Mouse (Mus musculus) midbrain, embryonic 10.5 days (tissue): ENCODE results near the gene Mif4gd. TPM values are rescaled to one million over a fixed set of nuclear protein-coding genes. Genes with fewer than 3 reads are reported as not detected.

Experiments
- DNase-seq: peaks from one replicate; pipeline ENCODE4 v3.0.0-alpha.2; 2017; ENCODE audit warnings: low spot score
- H3K27ac ChIP-seq: fragments of 300-500 bp; sonication (generic); replicated peaks from 2 replicates; pipeline ENCODE4 v1.5.1; 2016; ENCODE audit warnings: mild to moderate bottlenecking
- H3K27me3 ChIP-seq: fragments of 300-500 bp; sonication (generic); 2 replicates; pipeline ENCODE4 v1.6.1; 2016; ENCODE audit warnings: low read depth, mild to moderate bottlenecking; ENCODE audit not compliant: poor library complexity, severe bottlenecking
- H3K36me3 ChIP-seq: fragments of 300-500 bp; sonication (generic); 2 replicates; pipeline ENCODE4 v1.6.1; 2016; ENCODE audit warnings: mild to moderate bottlenecking, moderate library complexity
- H3K4me1 ChIP-seq: fragments of 300-500 bp; sonication (generic); 2 replicates; pipeline ENCODE4 v1.6.1; 2016
- H3K4me3 ChIP-seq: fragments of 300-500 bp; sonication (generic); 2 replicates; pipeline ENCODE4 v1.5.1; 2016; ENCODE audit warnings: mild to moderate bottlenecking, moderate library complexity
- H3K9me3 ChIP-seq: fragments of 300-500 bp; sonication (generic); replicated peaks from 2 replicates; pipeline ENCODE4 v1.6.1; 2016; ENCODE audit warnings: mild to moderate bottlenecking
- WGBS: fragments of 180-500 bp; shearing (Covaris S2); methylation state at CpG from one replicate; pipeline ENCODE4 v1.1.7; 2016; 5-methylcytosine and 5-hydroxymethylcytosine counted together
- polyA plus RNA-seq: library from polyadenylated mRNA; unstranded; fragments of >200 nt; fragmentation: Nextera tagmentation; extraction: Ambion mirVana; gene quantifications from 2 replicates; pipeline ENCODE4 v1.2.1, GENCODE M21; 2016

Mif4gd gene
- polyA plus RNA-seq, 1 experiment from 2014 or later, result 20.6 TPM

DNA sequence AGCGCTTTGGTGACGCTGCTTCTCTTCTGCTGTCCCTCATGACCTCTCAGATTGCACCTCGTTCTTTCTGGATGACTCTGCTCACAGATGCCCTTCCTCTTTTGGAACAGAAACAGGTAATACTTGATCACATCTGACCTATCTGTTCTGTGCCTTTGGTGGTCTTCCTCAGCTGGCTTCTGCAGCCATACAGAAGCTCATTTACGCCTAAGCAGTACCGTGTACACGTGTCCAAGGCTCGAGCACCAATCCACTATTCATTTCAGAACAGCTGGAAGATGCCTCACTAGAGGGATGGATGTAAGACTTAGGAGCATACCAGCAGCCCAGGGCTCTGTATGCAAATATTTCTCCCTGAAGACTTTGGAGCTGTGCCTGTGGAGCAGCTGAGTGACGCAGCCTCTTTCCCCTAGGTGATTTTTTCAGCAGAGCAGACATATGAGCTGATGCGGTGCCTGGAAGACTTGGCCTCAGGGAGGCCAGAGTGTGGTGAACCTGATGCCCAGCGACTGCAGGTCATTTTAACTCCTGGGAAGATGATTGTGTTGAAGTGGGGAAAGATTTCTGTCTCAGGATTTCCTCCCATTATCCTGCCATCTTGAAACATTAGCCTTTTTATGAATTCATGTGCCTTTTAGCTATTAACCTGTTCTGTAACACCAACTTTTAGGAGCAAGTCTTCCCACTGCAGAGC is 29.7 kb downstream of the Mif4gd start:
- Histone ChIP-seq H3K36me3 (peaks cover 98% of the 10 kb centered on the region), H3K27me3 (no peaks in the 10 kb centered on the region), H3K9me3 (no peaks in the 10 kb centered on the region), H3K4me1 (no peaks in the 10 kb centered on the region), H3K4me3 (no peak overlapping the region), H3K27ac (no peak overlapping the region)
- no peak for DNase-seq
- 90% methylated on average over 10 of the region's 10 CpGs for WGBS

- no peaks in the 10 kb centered on the region for H3K4me1 ChIP-seq
- H3K9me3 ChIP-seq, result no peaks in the 10 kb centered on the region
- DNase-seq, result no peak
- no peaks in the 10 kb centered on the region for H3K27me3 ChIP-seq
- H3K27ac ChIP-seq, result no peak overlapping the region
- peaks cover 85% of the 10 kb centered on the region for H3K36me3 ChIP-seq
- H3K4me3 ChIP-seq, result no peak overlapping the region
Observed at GRCm38 (mm10) chr11:115579080-115579479, 33.7 kb downstream of the Mif4gd start.

- H3K9me3 ChIP-seq, result no peaks in the 10 kb centered on the region
- H3K4me3 ChIP-seq, result peak overlapping the region; percentile 82
- H3K36me3 ChIP-seq, result peaks cover 44% of the 10 kb centered on the region
- DNase-seq, result no peak
- WGBS, result 26% methylated on average over 7 of the region's 7 CpGs
- no peaks in the 10 kb centered on the region for H3K27me3 ChIP-seq
- peaks cover 22% of the 10 kb centered on the region for H3K4me1 ChIP-seq
- H3K27ac ChIP-seq, result peak overlapping the region; percentile 100
Observed at GRCm38 (mm10) chr11:115564961-115565360, 47.8 kb downstream of the Mif4gd start.

GRCm38 (mm10) chr11:115564064-115564809 is 48.5 kb downstream of the Mif4gd start, which contains the start of gene Nup85:
Gene Nup85, plus strand, starts transcription at chr11:115564434.
- Histone ChIP-seq H3K27ac (peak within 1 kb of the TSS; percentile 100), H3K4me3 (peak within 1 kb of the TSS; percentile 82), H3K4me1 (peaks cover 22% of the 10 kb centered on the region), H3K27me3 (no peaks in the 10 kb centered on the region), H3K36me3 (peaks cover 37% of the 10 kb centered on the region), H3K9me3 (no peaks in the 10 kb centered on the region)
- DNase-seq, result peak; percentile 97
- WGBS, result under 1% methylated on average over 42 of the region's 42 CpGs

DNA sequence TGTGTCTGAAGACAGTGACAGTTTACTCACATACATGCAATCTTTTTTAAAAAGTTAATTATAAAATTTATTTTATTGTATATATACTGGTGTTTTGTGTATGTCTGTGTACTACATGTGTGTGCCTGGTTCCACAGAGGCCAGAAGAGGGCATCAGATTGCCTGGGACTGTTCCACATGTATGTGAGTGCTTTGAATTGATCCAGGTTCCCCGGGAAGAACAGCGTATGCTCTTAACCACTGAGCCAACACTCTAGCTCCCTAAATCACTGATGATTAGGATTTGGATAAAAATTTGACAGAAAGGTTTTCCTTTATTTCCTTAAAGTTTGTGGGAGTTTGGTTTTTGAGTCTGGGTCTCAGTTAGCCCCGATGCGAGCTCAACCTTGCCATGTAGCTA is 49.4 kb downstream of the Mif4gd start:
- no peaks in the 10 kb centered on the region for H3K9me3 ChIP-seq
- H3K36me3 ChIP-seq, result peaks cover 28% of the 10 kb centered on the region
- peaks cover 22% of the 10 kb centered on the region for H3K4me1 ChIP-seq
- peak overlapping the region; percentile 82 for H3K4me3 ChIP-seq
- 60% methylated on average over 4 of the region's 4 CpGs for WGBS
- no peaks in the 10 kb centered on the region for H3K27me3 ChIP-seq
- peak overlapping the region; percentile 100 for H3K27ac ChIP-seq
- DNase-seq, result no peak

Other genes starting within 250 kb of the Mif4gd start
- 12.1 and 18.1 TPM in 2 replicates for gene Hid1, start 245.2 kb downstream of the Mif4gd start, polyA plus RNA-seq
- 16.1 and 19.7 TPM in 2 replicates for gene Cdr2l, start 231.1 kb downstream of the Mif4gd start, polyA plus RNA-seq
- gene Mrpl58, start 209.2 kb downstream of the Mif4gd start, polyA plus RNA-seq, result 256 and 270 TPM in 2 replicates
- 926 and 929 TPM in 2 replicates for gene Atp5h, start 193.0 kb downstream of the Mif4gd start, polyA plus RNA-seq
- gene Kctd2, start 192.8 kb downstream of the Mif4gd start, polyA plus RNA-seq, result 9.9 and 18.8 TPM in 2 replicates
- 0.14 and 0.15 TPM in 2 replicates for gene Trim80, start 172.4 kb downstream of the Mif4gd start, polyA plus RNA-seq
- gene Slc16a5, start 150.5 kb downstream of the Mif4gd start, polyA plus RNA-seq, result 0.11 and 0.17 TPM in 2 replicates
- 6.6 and 9.4 TPM in 2 replicates for gene Armc7, start 137.3 kb downstream of the Mif4gd start, polyA plus RNA-seq
- 87.7 and 89.7 TPM in 2 replicates for gene Nt5c, start 121.1 kb downstream of the Mif4gd start, polyA plus RNA-seq
- gene Jpt1, start 98.6 kb downstream of the Mif4gd start, polyA plus RNA-seq, result 780 and 877 TPM in 2 replicates
- 1,440 and 1,519 TPM in 2 replicates for gene Sumo2, start 76.7 kb downstream of the Mif4gd start, polyA plus RNA-seq
- gene Nup85, start 48.5 kb downstream of the Mif4gd start, polyA plus RNA-seq, result 229 and 265 TPM in 2 replicates
- gene Mrps7, start 9.0 kb downstream of the Mif4gd start, polyA plus RNA-seq, result 106 and 107 TPM in 2 replicates
- 34.1 and 35.4 TPM in 2 replicates for gene Gga3, start 8.9 kb downstream of the Mif4gd start, polyA plus RNA-seq
- 24.9 and 25.8 TPM in 2 replicates for gene Slc25a19, start 15.3 kb upstream of the Mif4gd start, polyA plus RNA-seq
- 81.7 and 88.3 TPM in 2 replicates for gene Grb2, start 95.6 kb upstream of the Mif4gd start, polyA plus RNA-seq
- 39.6 and 45.2 TPM in 2 replicates for gene Tmem94, start 152.5 kb upstream of the Mif4gd start, polyA plus RNA-seq
- 17.5 and 18.6 TPM in 2 replicates for gene Caskin2, start 200.7 kb upstream of the Mif4gd start, polyA plus RNA-seq
- gene Tsen54, start 201.8 kb upstream of the Mif4gd start, polyA plus RNA-seq, result 35.3 and 39.7 TPM in 2 replicates
- 5.5 and 5.9 TPM in 2 replicates for gene Llgl2, start 211.1 kb upstream of the Mif4gd start, polyA plus RNA-seq
- gene Myo15b, start 245.4 kb upstream of the Mif4gd start, polyA plus RNA-seq, result 0.12 and 0.21 TPM in 2 replicates